Mouse (Mus musculus): ENCODE measurements at regions not wholly inside any gene's neighbourhood (a gene's known extent, or its start where the extent isn't known, plus 50 kb on each side); places are given as distances from the start of the nearest gene placed in this dataset.

- Histone ChIP-seq H3K9me3 (replicated peaks; ENCODE audit: control insufficient read depth, low read length) (no peaks in the 10 kb centered on the region), H3K4me3 (ENCODE audit: low read depth, low read length) (no peak overlapping the region), H3K27ac (ENCODE audit: low read length) (no peak overlapping the region), H3K36me3 (ENCODE audit: control insufficient read depth, insufficient read depth) (no peaks in the 10 kb centered on the region), H3K27me3 (ENCODE audit: control insufficient read depth, insufficient read depth, low read depth, low read length) (no peaks in the 10 kb centered on the region), H3K4me1 (ENCODE audit: control insufficient read depth, low read depth, low read length) (no peaks in the 10 kb centered on the region), H3K4me2 (ENCODE audit: low read depth, low read length) (no peak overlapping the region), H3K9ac (ENCODE audit: low read depth, low read length) (no peak overlapping the region)
- WGBS (ENCODE audit: insufficient replicate concordance) = 59% methylated on average over 3 of the region's 3 CpGs
- no peak for ATAC-seq (ENCODE audit: low read depth)
These were observed 110.0 kb upstream of the Arhgef26 start for GRCm38 (mm10) chr3:62228156-62228555.

- no peak overlapping the region for H3K27ac ChIP-seq (ENCODE audit: low read length)
- H3K9ac ChIP-seq (ENCODE audit: low read depth, low read length) = no peak overlapping the region
- ATAC-seq (ENCODE audit: low read depth) = no peak
- WGBS (ENCODE audit: insufficient replicate concordance) = 69% methylated on average over 3 of the region's 3 CpGs
- no peaks in the 10 kb centered on the region for H3K4me1 ChIP-seq (ENCODE audit: control insufficient read depth, low read depth, low read length)
- H3K4me2 ChIP-seq (ENCODE audit: low read depth, low read length) = no peak overlapping the region
- no peaks in the 10 kb centered on the region for H3K36me3 ChIP-seq (ENCODE audit: control insufficient read depth, insufficient read depth)
- H3K27me3 ChIP-seq (ENCODE audit: control insufficient read depth, insufficient read depth, low read depth, low read length) = no peaks in the 10 kb centered on the region
- no peaks in the 10 kb centered on the region for H3K9me3 ChIP-seq (replicated peaks; ENCODE audit: control insufficient read depth, low read length)
- H3K4me3 ChIP-seq (ENCODE audit: low read depth, low read length) = no peak overlapping the region
These were observed 97.1 kb upstream of the Arhgef26 start for GRCm38 (mm10) chr3:62241031-62241430.

GRCm38 (mm10) chr3:62271703-62272102 lies 66.4 kb upstream of the Arhgef26 start:
- Histone ChIP-seq H3K4me1 (ENCODE audit: control insufficient read depth, low read depth, low read length) (no peaks in the 10 kb centered on the region), H3K36me3 (ENCODE audit: control insufficient read depth, insufficient read depth) (no peaks in the 10 kb centered on the region), H3K4me2 (ENCODE audit: low read depth, low read length) (no peak overlapping the region), H3K9ac (ENCODE audit: low read depth, low read length) (no peak overlapping the region), H3K4me3 (ENCODE audit: low read depth, low read length) (no peak overlapping the region), H3K27me3 (ENCODE audit: control insufficient read depth, insufficient read depth, low read depth, low read length) (no peaks in the 10 kb centered on the region), H3K27ac (ENCODE audit: low read length) (no peak overlapping the region), H3K9me3 (replicated peaks; ENCODE audit: control insufficient read depth, low read length) (no peaks in the 10 kb centered on the region)
- ATAC-seq (ENCODE audit: low read depth) = no peak
- WGBS (ENCODE audit: insufficient replicate concordance) = 51% methylated on average over 4 of the region's 4 CpGs

- Histone ChIP-seq H3K36me3 (ENCODE audit: control insufficient read depth, insufficient read depth) (no peaks in the 10 kb centered on the region), H3K4me3 (ENCODE audit: low read depth, low read length) (no peak overlapping the region), H3K9me3 (replicated peaks; ENCODE audit: control insufficient read depth, low read length) (no peaks in the 10 kb centered on the region), H3K9ac (ENCODE audit: low read depth, low read length) (no peak overlapping the region), H3K4me2 (ENCODE audit: low read depth, low read length) (no peak overlapping the region), H3K27ac (ENCODE audit: low read length) (no peak overlapping the region), H3K27me3 (ENCODE audit: control insufficient read depth, insufficient read depth, low read depth, low read length) (no peaks in the 10 kb centered on the region), H3K4me1 (ENCODE audit: control insufficient read depth, low read depth, low read length) (no peaks in the 10 kb centered on the region)
- 47% methylated on average over 3 of the region's 3 CpGs for WGBS (ENCODE audit: insufficient replicate concordance)
- no peak for ATAC-seq (ENCODE audit: low read depth)
These were observed 59.9 kb upstream of the Arhgef26 start for GRCm38 (mm10) chr3:62278279-62278678.

- no peak overlapping the region for H3K27ac ChIP-seq (ENCODE audit: low read length)
- H3K9ac ChIP-seq (ENCODE audit: low read depth, low read length) = no peak overlapping the region
- H3K4me2 ChIP-seq (ENCODE audit: low read depth, low read length) = no peak overlapping the region
- H3K27me3 ChIP-seq (ENCODE audit: control insufficient read depth, insufficient read depth, low read depth, low read length) = no peaks in the 10 kb centered on the region
- no peaks in the 10 kb centered on the region for H3K9me3 ChIP-seq (replicated peaks; ENCODE audit: control insufficient read depth, low read length)
- no peak for ATAC-seq (ENCODE audit: low read depth)
- 52% methylated on average over 2 of the region's 2 CpGs for WGBS (ENCODE audit: insufficient replicate concordance)
- H3K4me3 ChIP-seq (ENCODE audit: low read depth, low read length) = no peak overlapping the region
- H3K36me3 ChIP-seq (ENCODE audit: control insufficient read depth, insufficient read depth) = no peaks in the 10 kb centered on the region
- H3K4me1 ChIP-seq (ENCODE audit: control insufficient read depth, low read depth, low read length) = no peaks in the 10 kb centered on the region
These were observed 57.2 kb upstream of the Arhgef26 start for GRCm38 (mm10) chr3:62280960-62281359.

Data from liver, embryonic 16.5 days (tissue).